Mouse (Mus musculus): ENCODE measurements around the gene Slc9a3r1. TPM values are rescaled to one million over a fixed set of nuclear protein-coding genes. Genes with fewer than 3 reads are reported as not detected.

Gene Slc9a3r1
- 170 and 194 TPM in 2 replicates for total RNA-seq (2023)

DNA sequence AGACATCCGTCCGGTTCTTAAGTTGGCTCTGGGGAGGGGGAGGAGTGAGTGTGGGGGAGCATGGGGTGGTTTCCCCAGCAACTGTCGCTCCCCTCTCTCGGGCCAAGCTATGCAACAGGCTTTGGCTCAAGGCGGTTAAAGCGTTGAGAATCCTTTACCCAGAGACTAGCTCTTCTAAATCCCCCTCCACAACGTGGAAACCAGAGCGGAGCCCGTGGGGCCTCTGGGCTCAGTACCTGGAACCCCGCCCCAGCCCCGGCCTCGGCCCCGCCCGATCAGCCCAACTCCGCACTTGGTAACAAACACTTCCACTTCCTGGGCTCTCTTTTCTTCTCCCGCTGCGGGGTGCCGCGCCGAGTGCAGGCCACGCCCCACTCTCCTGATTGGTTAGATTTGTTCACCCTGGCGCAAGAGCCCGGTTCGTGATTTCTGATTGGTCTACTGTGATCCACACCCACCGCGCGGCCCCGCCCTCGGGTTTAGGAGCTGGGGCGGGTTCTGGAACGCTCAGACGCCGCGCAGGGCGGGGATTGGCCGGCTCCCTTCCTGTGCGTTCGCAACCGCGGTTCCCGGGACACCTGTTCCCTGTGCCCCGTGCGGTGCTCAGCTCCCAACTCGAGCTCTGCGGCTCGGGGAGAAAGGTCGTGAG is at the start of gene Slc9a3r1:
TSS of gene Slc9a3r1 (plus strand) at position 510 of the 649 bp plus-strand sequence.

GRCm38 (mm10) chr11:115133800-115134199 is 29.3 kb upstream of the Slc9a3r1 start, which contains the start of gene Cd300lf:
Gene Cd300lf (minus strand): TSS chr11:115133992.

DNA sequence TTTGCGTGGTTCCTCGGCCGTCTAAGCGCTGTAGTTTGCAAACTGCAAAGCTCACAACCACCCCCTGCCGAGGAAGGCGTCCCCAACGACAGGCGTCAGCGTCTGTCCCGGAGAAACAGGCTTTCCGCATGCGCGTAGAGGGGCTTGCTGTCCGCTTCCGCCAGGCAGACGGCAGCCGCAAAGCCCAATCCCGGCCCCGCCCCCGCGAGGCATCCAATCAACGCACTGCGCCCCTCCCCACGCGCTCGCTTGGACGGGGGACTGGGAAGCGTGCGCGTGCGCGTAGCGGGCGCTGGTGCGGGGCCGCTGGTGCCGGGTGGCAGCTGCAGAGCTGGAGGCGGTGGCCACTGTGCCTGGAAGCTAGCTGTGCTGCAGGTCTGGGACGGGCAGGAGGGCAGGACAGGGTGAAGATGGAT is 24.1 kb downstream of the Slc9a3r1 start, which contains the start of gene Tmem104:
TSS of gene Tmem104 (plus strand) at position 264 of the 416 bp plus-strand sequence.

GRCm38 (mm10) chr11:115187693-115188092 is 24.6 kb downstream of the Slc9a3r1 start, which contains the start of gene Nat9:
Gene Nat9 (minus strand): TSS chr11:115187859.

Other genes starting within 250 kb of the Slc9a3r1 start
- gene Cd300lb, start 229.0 kb upstream of the Slc9a3r1 start, total RNA-seq (2023): 114 and 127 TPM in 2 replicates
- 0.66 TPM in 1 of 2 replicates, not detected in the other for gene Cd300c, start 194.2 kb upstream of the Slc9a3r1 start, total RNA-seq (2023)
- gene Cd300ld, start 173.4 kb upstream of the Slc9a3r1 start, total RNA-seq (2023): 104 and 111 TPM in 2 replicates
- gene Cd300c2, start 161.5 kb upstream of the Slc9a3r1 start, total RNA-seq (2023): 61.3 and 64.0 TPM in 2 replicates
- not detected in 2 replicates for gene Cd300ld2, start 147.1 kb upstream of the Slc9a3r1 start, total RNA-seq (2023)
- gene Cd300ld4, start 136.3 kb upstream of the Slc9a3r1 start, total RNA-seq (2023): not detected in 2 replicates
- 6.3 and 17.1 TPM in 2 replicates for gene Cd300ld5, start 125.6 kb upstream of the Slc9a3r1 start, total RNA-seq (2023)
- gene Cd300ld3, start 114.9 kb upstream of the Slc9a3r1 start, total RNA-seq (2023): 6.4 and 10.6 TPM in 2 replicates
- gene Cd300e, start 101.2 kb upstream of the Slc9a3r1 start, total RNA-seq (2023): 0.36 and 0.66 TPM in 2 replicates
- gene Rab37, start 71.9 kb upstream of the Slc9a3r1 start, total RNA-seq (2023): 11.4 and 12.3 TPM in 2 replicates
- 194 and 231 TPM in 2 replicates for gene Cd300lf, start 29.3 kb upstream of the Slc9a3r1 start, total RNA-seq (2023)
- gene Tmem104, start 24.1 kb downstream of the Slc9a3r1 start, total RNA-seq (2023): 40.2 and 61.4 TPM in 2 replicates
- 18.7 and 19.1 TPM in 2 replicates for gene Nat9, start 24.5 kb downstream of the Slc9a3r1 start, total RNA-seq (2023)
- gene Grin2c, start 103.9 kb downstream of the Slc9a3r1 start, total RNA-seq (2023): not detected in 2 replicates
- gene Fdxr, start 113.7 kb downstream of the Slc9a3r1 start, total RNA-seq (2023): 10.2 and 10.4 TPM in 2 replicates
- gene Fads6, start 134.3 kb downstream of the Slc9a3r1 start, total RNA-seq (2023): 2.1 and 2.4 TPM in 2 replicates
- gene Otop2, start 143.8 kb downstream of the Slc9a3r1 start, total RNA-seq (2023): not detected in 2 replicates
- gene Ush1g, start 158.7 kb downstream of the Slc9a3r1 start, total RNA-seq (2023): not detected in 2 replicates
- gene Otop3, start 171.4 kb downstream of the Slc9a3r1 start, total RNA-seq (2023): not detected in 2 replicates
- gene Hid1, start 204.4 kb downstream of the Slc9a3r1 start, total RNA-seq (2023): 0.93 and 0.95 TPM in 2 replicates
- 0.14 TPM in 1 of 2 replicates, not detected in the other for gene Cdr2l, start 218.6 kb downstream of the Slc9a3r1 start, total RNA-seq (2023)
- gene Mrpl58, start 240.4 kb downstream of the Slc9a3r1 start, total RNA-seq (2023): 23.7 and 42.3 TPM in 2 replicates

All from neutrophil, adult 65 days (primary cell).